Mouse (Mus musculus): ENCODE results near the gene Taf8.
A peak's percentile ranks its signal among the peaks of the same experiment; 100 is the strongest.

Taf8 gene

DNA sequence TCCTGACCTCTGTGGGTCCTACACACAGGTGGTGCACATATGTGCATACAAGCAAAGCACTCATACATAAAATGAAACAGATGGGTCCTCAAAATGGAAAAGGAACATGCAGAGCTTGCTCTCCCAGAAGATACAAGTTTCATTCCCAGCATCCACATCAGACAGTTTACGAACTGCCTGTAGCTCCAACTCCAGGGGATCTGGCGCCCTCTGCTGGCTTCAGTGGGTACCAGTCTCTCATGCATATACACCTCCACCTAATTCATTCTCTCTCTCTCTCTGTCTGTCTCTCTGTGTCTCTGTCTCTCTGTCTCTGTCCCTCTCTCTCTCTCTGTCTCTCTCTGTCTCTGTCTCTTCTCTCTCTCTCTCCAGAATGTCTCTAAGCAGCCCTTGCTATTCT, 19.7 kb downstream of the Taf8 start:
- DNase-seq = peak; percentile 81

DNA sequence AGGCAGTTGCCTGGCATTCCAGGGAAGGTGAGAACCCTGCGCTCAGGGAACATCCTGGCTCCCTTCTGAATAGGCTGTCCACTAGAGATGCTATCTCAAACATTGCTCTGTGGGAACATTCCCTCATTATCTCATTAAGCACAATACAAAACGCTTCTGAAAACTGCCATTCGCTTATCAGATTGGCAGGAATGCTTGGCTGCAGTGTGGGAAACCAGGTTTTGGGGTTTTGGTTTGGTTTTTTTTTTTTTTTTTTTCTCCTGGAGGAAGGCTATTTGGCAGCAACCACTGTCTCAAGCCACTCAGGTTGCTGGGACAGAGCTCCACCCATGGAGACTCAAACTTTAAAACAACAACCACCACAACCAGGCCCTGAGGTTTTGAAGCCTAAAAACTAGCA, 22.2 kb downstream of the Taf8 start:
- no peak for DNase-seq

- DNase-seq = peak; percentile 31
These were observed 26.4 kb downstream of the Taf8 start for GRCm38 (mm10) chr17:47475714-47476113.

- DNase-seq = no peak
These were observed 26.9 kb downstream of the Taf8 start for GRCm38 (mm10) chr17:47475181-47475580.

DNA sequence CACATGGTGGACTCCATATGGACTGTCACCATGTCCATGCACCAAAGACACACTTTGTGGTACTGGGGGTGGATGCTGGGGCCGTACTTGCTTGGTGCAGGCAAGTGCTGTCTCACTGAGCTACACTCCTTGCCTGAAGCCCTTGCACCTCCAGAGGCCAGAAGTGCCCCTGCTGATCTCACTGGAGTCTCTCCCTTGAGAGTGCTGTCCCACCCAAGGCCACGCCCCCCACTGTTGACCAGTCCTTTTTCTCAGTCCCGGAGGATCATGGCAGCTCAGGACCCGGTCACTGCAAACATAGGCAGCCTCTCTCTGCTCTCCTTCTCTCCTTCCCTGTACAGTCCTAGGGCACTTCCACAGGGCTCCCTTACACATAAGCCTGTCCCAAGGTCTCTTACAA, 27.8 kb downstream of the Taf8 start:
- DNase-seq = no peak

GRCm38 (mm10) chr17:47473434-47473974, 28.6 kb downstream of the Taf8 start:
- DNase-seq = peak; percentile 58

GRCm38 (mm10) chr17:47472435-47473350, 29.4 kb downstream of the Taf8 start:
- DNase-seq = no peak

- no peak for DNase-seq
These were observed 31.4 kb downstream of the Taf8 start for GRCm38 (mm10) chr17:47470686-47471085.

DNA sequence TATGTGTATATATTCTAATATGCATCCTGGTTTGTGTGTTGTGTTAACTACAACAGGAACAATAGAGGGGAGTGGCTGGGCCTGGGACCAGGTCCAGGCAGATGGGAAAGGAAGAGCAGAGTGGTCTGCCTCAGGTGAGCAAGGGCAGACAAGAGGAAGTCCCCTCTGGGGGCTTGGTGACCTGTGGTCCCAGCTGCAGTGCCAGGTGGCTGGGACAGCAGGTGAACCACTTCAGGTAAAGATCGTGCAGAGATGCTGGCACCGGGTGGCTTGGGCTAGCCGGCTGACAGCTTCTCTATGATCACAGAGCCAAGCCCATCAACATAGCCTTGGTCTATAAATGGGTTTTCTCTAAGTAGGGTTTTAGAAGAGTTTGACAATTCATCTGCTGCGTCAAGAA, 32.0 kb downstream of the Taf8 start:
- no peak for DNase-seq

DNA sequence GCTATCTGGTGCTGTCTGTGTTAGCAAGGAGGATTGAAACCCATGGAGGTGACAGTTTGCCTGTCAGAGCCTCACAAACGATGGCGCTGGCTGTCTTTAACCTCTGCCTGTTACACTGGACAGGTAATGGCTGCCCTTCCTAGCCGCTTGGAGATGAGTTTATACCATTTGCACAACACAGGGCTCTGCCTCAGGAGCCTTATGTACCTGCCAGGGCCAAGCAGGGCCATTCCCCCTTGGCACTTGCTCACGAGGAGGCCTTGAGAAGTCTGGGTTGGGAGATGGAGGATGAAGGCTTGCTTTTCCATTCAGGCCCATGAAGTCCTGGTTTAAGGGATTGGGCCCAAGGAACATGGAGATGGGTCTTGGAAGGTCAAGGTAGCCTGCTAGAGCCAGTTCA, 32.5 kb downstream of the Taf8 start:
- no peak for DNase-seq

DNA sequence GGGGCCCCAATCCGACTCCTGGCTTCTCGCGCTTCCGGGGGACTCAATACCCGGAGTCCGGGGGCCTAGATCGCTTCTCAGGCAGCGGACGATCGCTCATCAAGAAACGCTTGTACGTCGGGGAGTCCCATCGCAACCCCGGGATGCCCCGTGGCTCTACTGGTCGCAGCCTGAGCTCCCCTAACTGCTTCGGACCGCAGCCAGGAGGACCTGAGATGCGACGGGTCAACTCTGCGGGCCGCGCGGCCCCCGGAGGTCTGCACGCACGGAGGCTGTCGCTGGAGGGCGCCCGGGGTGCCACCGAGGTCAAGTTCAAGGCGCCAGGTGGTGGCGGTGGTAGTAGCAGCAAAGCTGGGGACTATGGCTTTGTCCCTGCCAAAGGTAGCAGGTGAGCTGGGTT, 33.6 kb downstream of the Taf8 start:
- DNase-seq = no peak

DNA sequence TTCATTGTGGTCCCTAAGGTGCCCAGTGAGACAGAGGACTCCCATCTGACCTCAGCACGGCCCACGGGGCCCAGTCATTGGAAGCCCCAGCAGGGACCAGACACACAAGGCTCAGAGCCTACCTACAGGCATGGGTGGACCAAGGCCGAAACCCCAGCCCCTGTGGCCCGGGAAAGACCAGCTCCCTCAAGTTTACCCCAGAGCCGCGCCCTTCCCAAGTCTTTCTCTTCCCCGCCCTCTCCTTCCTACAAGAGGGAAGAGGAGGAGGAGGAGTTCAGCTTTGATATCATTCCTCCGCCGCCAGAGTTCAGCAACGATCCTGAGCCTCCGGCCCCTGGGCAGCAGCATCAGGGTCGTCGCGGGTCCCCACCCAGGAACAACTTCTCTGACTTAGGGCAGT, 34.0 kb downstream of the Taf8 start:
- DNase-seq = no peak

- DNase-seq = no peak
These were observed 34.4 kb downstream of the Taf8 start for GRCm38 (mm10) chr17:47467659-47468058.

DNA sequence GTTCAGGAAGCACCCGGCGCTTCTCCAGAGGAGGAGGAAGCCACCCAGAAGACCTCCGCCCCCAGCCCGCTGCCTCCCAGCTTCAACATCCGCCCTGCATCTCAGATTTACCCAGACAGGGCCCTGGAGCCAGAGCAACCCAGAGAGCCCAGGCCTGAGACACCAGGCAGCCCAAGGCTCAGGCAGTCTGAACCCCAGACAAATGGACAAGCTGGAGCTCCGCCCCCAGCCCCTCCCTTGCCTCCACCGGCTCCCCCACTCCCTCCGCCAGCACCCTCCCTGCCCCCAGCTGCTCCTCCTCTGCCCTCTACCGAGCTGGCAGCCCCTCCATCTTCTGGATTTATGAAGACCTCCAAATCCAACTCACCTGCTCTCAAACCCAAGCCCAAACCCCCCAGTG, 35.8 kb downstream of the Taf8 start:
- DNase-seq = no peak

GRCm38 (mm10) chr17:47465016-47465415, 37.1 kb downstream of the Taf8 start:
- DNase-seq = no peak

- DNase-seq = no peak
These were observed 37.7 kb downstream of the Taf8 start for GRCm38 (mm10) chr17:47464248-47464965.

DNA sequence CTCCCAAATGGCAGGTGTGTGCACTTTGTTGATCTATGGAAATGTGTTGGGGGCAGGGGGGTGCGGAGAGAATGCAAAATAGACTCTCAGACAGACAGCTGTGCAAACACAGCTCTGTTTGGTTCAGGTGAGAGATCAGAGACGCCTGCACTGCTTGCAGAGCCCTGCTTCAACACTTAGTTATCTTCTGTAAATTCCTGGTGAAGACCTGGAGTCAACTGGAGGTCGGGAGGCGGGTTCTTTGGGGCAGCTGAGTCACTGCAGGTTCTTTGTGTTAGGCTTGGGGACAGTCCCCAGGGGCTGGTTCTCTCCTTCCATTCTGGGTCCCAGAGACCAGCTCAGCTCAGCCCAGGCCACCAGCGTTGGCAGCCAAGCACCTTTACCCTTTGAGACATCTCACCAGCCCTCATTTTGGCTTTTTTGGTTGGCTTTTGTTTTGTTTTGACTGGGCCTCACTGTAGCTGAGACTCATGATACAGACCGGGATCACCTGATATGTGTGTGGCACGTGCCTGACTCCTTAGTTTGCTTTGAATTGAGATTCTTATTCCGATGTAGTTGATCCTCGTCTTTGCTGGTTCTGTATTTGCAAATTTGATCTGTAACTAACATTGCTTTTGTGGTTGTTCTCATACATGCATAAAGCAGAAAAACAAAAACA, 39.2 kb downstream of the Taf8 start:
- DNase-seq = no peak

DNA sequence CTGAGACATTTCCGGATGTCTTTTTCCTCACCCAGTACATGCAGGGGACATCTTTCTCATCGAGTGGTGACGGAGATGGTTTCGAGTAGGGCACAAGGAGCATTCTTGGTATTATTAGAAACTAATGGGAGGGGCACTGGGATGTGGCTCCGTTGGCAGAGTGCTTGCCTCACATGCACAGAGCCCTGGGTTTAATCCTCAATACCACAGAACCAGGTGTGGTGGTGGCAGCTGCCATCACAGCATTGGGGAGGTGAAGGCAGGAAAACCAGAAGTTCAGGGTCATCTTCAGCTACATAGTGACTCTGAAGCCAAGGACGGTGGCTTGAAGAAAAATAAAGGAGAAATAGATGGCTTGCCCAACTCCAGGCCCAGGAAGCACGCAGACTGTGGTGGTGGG, 39.9 kb downstream of the Taf8 start:
- no peak for DNase-seq

DNA sequence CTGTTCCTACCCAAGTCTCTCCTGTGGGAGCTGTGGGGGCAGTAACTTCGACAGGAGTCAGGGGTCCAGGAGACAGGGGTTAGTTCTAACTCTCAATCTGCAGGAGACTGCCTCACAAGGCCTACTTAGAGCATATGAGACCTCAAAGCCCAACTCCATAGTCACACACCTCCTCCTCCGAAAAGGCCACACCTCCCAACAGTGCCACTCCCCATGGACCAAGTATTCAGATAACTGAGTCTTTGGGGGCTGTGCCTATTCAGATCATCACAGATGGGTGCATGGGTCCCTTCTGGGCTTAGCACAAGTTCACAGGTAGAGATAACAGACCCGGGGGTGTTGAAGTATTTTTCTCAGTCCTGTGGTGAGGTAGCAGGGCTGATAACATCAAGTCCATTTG, 40.4 kb downstream of the Taf8 start:
- DNase-seq = no peak

GRCm38 (mm10) chr17:47459341-47459919, 42.7 kb downstream of the Taf8 start:
- DNase-seq = peak; percentile 42

GRCm38 (mm10) chr17:47458936-47459335, 43.2 kb downstream of the Taf8 start:
- DNase-seq = no peak

GRCm38 (mm10) chr17:47458310-47458709, 43.8 kb downstream of the Taf8 start:
- DNase-seq = no peak

- DNase-seq = peak; percentile 26
These were observed 47.4 kb downstream of the Taf8 start for GRCm38 (mm10) chr17:47454675-47455074.

All from lung, postnatal 10 days (tissue).